Mouse (Mus musculus) adrenal gland, adult 8-10 months (tissue): ENCODE measurements around the gene 1700013G24Rik. TPM values are rescaled to one million over a fixed set of nuclear protein-coding genes. Genes with fewer than 3 reads are reported as not detected.

Experiments
- DNase-seq: peaks from one replicate; pipeline ENCODE4 v3.0.0; 2022
- total RNA-seq, 4 experiments: library from RNA; stranded (reverse); gene quantifications; 2 replicates each; pipeline ENCODE4 v1.2.4; 2022

The 1700013G24Rik gene
- total RNA-seq, 4 experiments from 2014 or later: not detected

DNA sequence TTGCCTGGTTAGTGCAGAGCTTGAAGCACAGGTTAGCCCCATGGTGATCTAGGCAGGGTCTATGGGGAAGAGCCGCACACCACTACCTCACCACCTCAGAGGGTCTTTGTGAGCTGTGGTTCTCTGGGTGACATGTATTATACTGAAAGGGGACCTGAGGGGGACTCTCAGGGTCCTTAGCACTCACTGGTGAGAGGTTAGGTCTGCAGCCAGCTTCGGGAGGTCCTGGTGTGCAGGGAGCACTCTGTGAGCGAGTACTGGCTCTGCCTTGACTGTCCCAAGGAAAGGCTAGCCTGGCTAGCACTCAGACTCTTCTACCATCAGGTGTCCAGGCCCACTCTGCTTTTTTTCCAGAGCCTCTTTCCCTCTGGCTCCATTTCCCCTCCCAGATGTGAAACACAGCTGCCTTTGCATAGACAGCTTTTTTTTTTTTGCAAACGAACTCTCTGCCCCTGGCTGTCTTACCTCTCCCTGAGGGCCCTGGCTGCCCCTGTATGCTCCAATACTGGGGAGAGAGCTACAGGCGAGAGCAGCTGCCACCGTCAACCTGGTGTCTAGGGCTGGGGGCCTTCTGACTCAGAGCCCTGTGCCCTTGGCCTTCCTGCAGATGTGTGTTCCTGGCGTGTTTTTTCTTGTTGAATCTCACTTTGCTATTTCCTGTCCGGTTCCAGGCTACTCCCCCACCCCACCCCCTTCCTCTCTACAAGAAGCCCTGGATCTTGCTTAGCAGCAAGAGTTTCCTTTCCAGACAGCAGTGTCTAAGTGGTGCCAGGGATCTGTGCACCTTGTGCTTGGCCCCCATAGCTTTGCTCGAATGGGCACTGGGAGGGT lies 45.0 kb downstream of the 1700013G24Rik start:
- no peak for DNase-seq

- DNase-seq: no peak
Measured at GRCm38 (mm10) chr4:137498882-137499583, 45.9 kb downstream of the 1700013G24Rik start.

DNA sequence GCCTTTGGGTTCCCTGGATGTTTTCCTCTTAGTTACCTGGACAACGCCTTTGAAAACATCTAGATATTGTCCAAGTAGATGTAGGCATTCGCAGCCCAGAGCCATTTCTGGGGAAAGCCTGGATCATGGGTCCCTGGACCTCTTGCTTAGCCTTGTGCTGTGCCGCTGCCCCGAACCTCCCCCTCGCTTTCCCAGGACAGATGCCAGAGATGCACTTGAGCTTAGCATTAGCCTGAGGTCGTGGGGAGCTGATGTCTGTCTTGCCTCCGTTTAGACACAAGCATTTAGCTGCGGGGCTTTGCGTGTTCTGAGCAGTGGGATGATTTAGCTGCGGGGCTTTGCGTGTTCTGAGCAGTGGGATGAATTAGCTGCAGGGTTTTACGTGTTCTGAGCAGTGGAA lies 47.1 kb downstream of the 1700013G24Rik start:
- no peak for DNase-seq

- peak; percentile 76 for DNase-seq
Measured at GRCm38 (mm10) chr4:137500953-137501352, 47.9 kb downstream of the 1700013G24Rik start.

DNA sequence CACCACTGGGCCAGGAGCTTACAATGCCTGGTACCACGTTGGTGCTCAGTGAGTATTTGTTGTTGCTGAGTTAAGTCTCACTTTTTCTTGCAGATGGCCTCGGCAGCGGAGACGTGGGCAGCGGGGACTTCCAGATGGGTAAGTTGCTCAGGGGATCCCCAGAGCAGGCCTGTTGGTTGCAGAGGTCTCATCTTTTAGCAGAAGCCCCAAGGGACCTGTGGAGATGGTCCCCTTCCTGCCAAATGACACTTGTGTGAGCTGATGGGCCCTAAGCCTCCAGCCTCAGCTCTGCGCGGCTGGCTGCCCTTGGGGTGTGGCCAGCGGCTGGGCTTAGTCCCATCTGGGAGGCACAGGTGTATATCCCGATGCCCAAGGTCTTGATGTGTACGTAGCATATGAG lies 49.1 kb downstream of the 1700013G24Rik start:
- DNase-seq: no peak

DNA sequence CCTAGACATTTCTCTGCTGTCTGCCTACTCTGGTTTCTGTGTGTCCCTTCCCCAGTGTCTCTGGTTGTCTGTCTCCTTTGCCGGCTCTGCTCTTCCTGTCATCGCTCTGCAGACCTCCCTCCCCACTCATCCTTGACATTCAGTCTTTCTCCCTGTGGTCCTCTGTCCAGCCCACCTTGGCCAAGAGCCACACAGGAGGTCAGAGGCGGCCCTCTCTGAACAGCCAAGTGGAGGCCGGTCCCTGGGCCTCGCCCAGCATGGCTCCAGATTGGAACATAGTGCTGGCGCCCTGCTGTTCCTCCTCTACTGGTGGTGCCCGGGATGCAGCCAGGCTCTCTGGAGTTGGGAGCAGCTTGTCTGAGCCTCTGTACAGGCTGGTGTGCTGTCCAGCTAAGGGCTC lies 49.7 kb downstream of the 1700013G24Rik start:
- DNase-seq: peak; percentile 81

- DNase-seq: no peak
Measured at GRCm38 (mm10) chr4:137503509-137503971, 50.5 kb downstream of the 1700013G24Rik start.

Other genes starting within 250 kb of the 1700013G24Rik start
- gene Wnt4, start 175.8 kb upstream of the 1700013G24Rik start, total RNA-seq: 100 to 1,000 TPM in 3 of 4 experiments, 10 to 100 TPM in 1; 83.8 to 130 (median 108) TPM
- gene Cdc42, start 95.6 kb upstream of the 1700013G24Rik start, total RNA-seq: 100 to 1,000 TPM; 385 to 468 (median 412) TPM
- not detected for gene Cela3a, start 43.5 kb upstream of the 1700013G24Rik start, total RNA-seq
- under 1 TPM in 1 of 4 experiments, not detected in 3; 0.42 TPM for gene Cela3b, start 22.7 kb upstream of the 1700013G24Rik start, total RNA-seq
- gene Hspg2, start 15.5 kb downstream of the 1700013G24Rik start, total RNA-seq: 100 to 1,000 TPM; 107 to 236 (median 145) TPM
- gene Ldlrad2, start 121.3 kb downstream of the 1700013G24Rik start, total RNA-seq: not detected
- 100 to 1,000 TPM; 116 to 227 (median 148) TPM for gene Usp48, start 140.5 kb downstream of the 1700013G24Rik start, total RNA-seq
- gene Rap1gap, start 211.4 kb downstream of the 1700013G24Rik start, total RNA-seq: 100 to 1,000 TPM; 108 to 376 (median 251) TPM